Mouse (Mus musculus) adrenal gland, adult 8-10 months (tissue): ENCODE measurements around the gene Sec14l4. TPM values are rescaled to one million over a fixed set of nuclear protein-coding genes. Genes with fewer than 3 reads are reported as not detected.

Source experiments
- DNase-seq: peaks from one replicate; pipeline ENCODE4 v3.0.0; 2022
- total RNA-seq, 4 experiments: library from RNA; stranded (reverse); gene quantifications; 2 replicates each; pipeline ENCODE4 v1.2.4; 2022

Sec14l4 gene
- total RNA-seq, 4 experiments from 2014 or later, result 0.59 to 5.1 (median 3.8) TPM; not detected in 1

DNA sequence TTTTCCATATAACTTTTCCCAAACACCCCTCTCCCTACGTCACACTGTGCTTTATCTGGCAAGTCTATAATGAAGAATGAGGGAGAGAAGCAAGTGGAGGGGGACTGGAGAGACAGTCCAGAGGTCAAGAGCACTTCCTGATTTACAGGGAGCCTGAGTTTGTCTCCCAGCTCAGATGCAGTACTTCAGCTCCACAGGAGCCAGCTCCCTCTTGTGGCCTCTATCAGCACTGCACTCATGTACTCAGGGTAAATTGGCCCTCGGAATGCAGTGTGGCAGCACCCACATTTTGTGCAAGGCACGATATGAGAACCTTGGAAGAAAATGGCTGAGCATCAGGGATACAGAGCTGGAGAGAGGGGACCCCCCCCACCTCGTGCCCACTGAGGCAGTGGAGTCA is 49.0 kb downstream of the Sec14l4 start:
- no peak for DNase-seq

DNA sequence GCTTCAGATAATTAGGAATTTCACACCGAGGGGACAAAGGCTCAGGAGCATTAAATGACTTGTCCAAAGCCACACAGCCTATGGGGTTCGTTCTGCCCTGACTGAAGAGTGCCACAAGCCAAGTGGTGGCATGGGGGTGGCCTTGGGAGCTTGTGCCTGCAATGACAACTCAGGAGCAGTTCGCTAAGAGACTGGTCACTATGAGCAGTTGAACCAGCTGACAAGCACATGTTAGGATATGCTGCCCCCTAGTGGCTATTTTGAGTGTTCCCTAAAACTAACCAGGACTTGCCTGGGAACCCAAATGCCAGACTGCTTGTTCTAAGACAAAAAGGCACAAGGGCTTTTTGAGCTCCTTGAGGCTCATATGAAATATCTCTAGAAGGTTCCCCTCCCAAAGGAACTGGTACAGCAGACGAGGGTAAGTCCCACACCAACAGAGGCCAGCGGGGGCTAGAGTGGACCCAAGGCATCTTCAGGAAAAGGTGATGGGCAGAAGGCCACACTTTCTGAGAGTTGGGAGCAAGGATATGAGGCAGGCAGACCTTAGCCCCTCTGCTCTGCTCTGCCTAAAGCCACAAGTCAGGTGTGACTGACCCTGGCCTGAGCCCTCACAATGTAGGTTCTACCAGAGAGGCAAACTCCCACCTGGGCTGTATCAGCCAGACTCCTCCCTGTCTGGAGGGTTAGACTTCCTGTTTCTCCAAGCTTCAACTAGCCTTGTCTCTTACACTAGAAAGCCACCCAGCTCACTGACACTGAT is 52.2 kb downstream of the Sec14l4 start:
- DNase-seq, result peak; percentile 24

DNA sequence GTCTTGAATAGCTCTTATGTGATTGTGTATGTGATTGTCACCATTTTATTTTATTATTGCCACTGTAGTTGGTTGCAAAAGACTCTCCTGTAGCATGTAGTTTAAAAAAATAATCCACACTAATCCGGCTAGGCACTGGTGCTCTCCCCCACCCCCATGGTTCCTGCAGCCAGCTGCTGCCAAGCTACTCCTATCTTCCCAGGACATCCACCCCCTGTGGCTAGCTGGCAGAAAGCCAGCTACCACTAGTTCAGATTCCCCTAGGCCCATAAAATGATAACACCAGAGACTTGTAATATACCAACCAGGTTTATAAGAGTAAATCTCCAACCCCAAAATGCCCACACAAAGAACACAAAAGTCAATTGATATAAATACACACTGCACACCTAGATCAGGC is 55.0 kb downstream of the Sec14l4 start:
- DNase-seq, result no peak

DNA sequence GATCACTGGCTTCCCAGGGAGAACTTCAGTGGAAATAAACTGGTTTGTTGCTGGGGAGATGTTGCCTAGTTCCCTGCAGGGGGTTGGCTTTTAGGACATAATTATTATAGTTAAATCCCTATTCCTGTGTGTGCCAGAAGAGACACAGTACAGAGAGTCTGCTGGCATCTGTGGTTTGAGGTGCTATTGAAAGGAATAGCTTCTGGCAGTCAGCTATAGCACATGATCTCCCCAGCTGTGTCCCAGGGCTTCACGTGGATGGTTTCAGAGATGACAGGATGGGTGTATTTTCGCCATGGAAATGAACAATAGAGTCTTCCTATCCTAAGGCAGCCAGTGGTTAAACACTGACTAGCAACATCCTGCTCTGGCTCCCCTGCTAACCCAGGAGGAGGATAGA is 56.0 kb downstream of the Sec14l4 start:
- DNase-seq, result no peak

DNA sequence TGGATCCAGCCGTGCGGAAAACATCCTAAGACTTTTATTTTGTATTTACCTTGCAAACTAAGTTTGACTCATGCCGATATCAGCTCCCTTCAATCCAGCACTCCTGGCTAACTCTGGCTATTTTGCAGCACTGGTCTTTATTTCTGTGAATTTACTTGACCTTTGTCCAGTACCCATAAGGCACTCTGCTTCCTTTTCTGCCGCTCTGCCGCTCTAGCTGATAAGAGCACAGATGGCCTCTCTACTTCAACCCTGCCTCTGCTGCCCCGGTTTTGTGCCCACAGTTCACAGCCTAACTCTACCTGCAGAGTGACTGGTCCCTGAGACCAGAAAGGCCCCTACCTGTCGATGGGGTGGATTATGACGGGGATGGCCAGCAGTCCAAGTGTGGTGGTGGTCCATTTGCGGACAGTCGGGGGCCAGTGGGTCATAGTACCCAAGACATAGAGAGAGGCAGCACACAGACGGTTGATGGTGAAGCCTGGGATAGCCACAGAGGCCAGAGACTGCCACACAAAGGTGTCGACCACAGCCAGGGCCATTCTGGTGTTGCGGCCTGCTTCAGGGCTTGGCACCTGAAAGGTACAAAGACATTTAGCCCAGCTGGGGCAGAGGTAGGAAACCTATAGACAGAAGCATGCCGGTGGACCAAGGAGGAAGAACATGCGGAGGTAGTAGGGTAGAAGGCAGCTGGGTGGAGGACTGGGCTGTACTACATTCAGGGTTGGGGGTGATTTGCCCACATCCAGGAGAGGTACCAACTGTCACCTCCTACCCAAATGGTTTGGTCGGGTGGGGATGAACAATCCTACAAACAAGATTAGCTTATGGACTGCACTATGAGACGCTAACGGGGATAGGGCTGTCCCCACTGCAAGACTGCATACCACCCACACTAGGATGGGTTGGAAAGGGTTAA is 62.5 kb downstream of the Sec14l4 start:
- no peak for DNase-seq

DNA sequence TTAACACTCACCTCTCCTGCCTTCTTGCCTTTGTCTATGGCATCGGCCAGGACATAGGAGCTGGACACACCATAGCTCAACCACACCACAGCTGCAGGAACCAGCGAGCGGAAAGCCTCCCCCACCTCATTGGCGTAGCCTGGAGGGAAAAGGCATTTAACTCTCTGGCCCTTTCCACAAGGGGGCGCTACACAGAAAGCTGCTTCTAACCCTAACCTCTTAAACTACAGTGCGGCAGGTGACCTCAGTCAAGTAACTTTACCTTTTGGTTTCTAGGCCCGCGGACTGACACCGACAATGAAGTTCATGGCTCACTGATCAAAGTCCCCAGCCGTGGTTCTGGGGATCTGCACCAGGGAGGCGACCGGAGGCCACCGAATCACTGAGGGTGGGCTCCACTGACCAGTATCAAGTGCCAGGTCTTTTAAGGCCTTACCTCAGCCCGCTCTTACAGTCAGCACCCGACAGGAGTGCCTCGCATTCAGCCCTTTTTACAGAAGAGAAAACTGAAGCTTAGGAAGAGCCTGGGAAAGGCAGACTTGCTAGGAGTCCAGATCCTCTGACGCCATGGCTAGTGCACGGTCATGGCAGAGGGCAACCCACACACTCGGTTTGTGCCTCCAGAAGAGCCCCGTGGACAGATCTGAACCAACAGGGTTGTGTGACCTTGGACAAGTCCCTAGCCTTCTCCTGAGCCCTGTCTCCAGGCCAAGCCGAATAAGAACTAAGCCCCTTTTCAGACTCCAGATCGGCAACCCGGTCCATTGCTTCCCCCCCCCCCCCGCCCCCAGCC is 63.3 kb downstream of the Sec14l4 start:
- DNase-seq, result peak; percentile 50

DNA sequence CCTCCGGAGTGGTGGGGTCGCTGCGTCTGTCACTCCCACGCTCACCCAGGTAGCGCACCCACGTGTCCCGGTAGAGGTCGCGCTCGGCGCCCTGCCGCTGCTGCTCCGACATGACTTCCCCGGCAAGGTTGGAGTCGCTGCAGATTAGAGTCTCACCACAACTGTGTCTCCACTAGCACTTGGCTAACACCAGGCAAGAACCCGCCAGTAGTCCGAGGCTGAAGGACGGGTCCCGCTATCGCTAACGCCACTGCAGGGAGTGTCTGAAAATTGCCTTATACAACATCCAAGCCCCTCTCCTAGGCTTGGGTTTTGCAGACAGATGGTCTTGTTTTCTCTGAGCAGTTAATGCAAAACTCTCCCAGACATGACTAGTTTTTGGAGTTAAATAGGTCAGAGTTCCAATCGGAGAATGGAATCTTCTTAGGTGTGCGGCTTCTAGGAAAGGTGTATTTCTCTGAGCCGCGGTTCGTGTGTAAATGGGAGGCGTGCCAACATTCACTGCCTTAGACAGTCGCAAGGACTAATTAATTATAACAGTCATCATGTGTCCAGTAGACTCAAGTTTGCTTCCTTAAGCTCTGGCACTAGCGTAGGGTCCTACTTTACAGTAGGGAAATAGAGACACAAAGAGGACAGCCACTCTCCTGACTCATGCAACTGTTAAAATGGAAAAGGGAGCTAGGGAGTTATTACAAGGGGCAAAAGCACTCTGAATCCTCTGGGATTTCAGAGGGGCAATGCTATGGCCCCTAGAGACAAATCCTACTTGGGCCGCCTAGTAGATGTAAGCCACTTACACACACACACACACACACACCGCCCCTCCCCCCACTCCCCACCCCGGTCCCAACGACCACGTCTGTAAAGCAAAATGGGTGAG is 64.2 kb downstream of the Sec14l4 start, which contains the start of gene Mtfp1:
Gene Mtfp1 (minus strand): TSS at position 275 of the 883 bp plus-strand sequence.
- DNase-seq, result peak; percentile 50

DNA sequence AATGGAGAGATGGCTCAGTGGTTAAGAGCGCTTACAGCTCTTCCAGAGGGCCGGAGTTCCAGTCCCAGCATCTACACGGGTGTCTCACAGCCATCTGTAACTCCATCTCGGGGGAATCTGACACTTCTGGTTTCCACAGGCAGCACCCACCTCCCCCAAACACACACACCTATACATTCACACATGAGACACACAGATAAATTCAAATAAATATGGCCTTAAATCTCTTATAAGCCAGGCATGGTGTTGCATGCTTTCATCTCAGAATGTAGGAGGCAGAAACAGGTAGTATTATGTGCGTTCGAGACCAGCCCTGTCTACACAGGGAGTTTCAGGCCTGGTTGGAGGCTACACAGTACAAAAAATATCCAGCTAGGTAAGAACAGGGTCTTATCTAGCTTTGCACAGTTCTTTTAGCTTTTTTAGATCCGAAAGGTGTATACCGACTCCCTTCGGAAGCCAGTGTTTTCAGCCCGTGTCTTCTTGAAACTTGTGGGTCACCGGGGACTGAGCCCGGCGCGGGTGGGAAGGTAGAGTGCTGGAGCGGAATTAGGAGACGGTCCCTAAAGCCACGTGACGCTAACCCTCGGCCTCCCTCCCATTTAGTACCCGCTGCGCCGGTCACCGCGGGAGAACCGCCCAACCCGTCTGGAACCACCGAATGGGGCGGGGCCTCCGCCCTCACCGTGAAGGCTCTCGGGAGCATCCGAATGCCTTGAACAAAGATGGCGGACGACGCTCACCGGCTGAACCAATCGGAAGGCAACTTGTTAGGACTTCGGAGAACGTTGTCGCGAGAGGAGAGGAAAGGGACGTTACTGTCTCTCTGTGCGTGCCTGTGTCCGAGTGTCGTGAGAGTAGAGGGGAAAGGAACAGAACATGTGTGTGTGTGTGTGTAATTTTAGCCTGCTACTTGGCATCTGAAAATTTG is 65.1 kb downstream of the Sec14l4 start:
- DNase-seq, result peak; percentile 99

DNA sequence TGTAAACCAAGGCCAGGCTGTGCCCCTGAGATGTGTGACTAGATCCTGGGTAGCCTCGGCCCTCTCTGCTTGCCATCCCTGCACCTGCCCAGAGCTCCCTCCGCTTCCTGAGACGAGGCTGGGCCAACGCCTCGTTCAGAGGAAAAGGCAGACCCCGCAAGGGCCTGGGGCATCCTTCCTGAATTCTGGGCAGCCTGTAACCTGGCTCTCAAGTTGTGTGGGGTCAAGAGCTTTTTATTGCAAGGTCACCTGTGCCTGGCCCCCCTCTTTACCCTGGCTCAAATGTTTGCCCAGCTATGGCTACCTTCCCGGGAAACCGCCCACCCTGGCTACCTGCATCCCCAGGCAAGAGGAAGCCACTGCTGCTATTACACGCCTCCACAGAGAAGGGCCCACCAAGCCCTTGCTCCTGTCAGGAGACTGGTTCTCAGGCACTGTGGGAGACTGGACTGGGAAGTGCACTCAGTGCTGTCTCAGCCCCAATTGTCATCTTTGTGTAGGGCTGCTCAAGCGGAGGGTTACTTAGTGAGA is 65.9 kb downstream of the Sec14l4 start:
- DNase-seq, result no peak

Other genes starting within 250 kb of the Sec14l4 start
- 1 to 10 TPM; 2.1 to 7.4 (median 3.7) TPM for gene Osbp2, start 167.6 kb upstream of the Sec14l4 start, total RNA-seq
- gene 4921536K21Rik, start 136.4 kb upstream of the Sec14l4 start, total RNA-seq, result under 1 TPM; 0.56 to 0.81 (median 0.70) TPM
- 1 to 10 TPM; 4.7 to 9.3 (median 6.6) TPM for gene Dusp18, start 136.2 kb upstream of the Sec14l4 start, total RNA-seq
- gene Slc35e4, start 116.8 kb upstream of the Sec14l4 start, total RNA-seq, result 10 to 100 TPM in 2 of 4 experiments, 1 to 10 TPM in 2; 5.9 to 15.5 (median 10.2) TPM
- gene Tcn2, start 99.3 kb upstream of the Sec14l4 start, total RNA-seq, result 100 to 1,000 TPM; 129 to 145 (median 137) TPM
- 10 to 100 TPM; 53.4 to 60.5 (median 55.8) TPM for gene Pes1, start 67.5 kb upstream of the Sec14l4 start, total RNA-seq
- gene 4930556J24Rik, start 54.7 kb upstream of the Sec14l4 start, total RNA-seq, result not detected
- gene Gal3st1, start 47.8 kb upstream of the Sec14l4 start, total RNA-seq, result under 1 TPM in 3 of 4 experiments, not detected in 1; 0.15 to 0.19 (median 0.18) TPM
- gene Sec14l3, start 33.4 kb downstream of the Sec14l4 start, total RNA-seq, result under 1 TPM in 1 of 4 experiments, not detected in 3; 0.34 TPM
- gene Mtfp1, start 64.0 kb downstream of the Sec14l4 start, total RNA-seq, result 10 to 100 TPM; 17.5 to 21.4 (median 18.9) TPM
- gene Sec14l2, start 92.0 kb downstream of the Sec14l4 start, total RNA-seq, result 1 to 10 TPM; 2.0 to 3.3 (median 2.4) TPM
- 10 to 100 TPM; 28.2 to 38.2 (median 33.1) TPM for gene Rnf215, start 103.7 kb downstream of the Sec14l4 start, total RNA-seq
- gene Ccdc157, start 128.8 kb downstream of the Sec14l4 start, total RNA-seq, result 10 to 100 TPM; 11.8 to 22.5 (median 15.3) TPM
- gene Sf3a1, start 128.9 kb downstream of the Sec14l4 start, total RNA-seq, result 10 to 100 TPM; 40.4 to 61.5 (median 48.4) TPM
- 10 to 100 TPM; 18.6 to 24.7 (median 21.9) TPM for gene Tbc1d10a, start 155.3 kb downstream of the Sec14l4 start, total RNA-seq
- 1 to 10 TPM; 3.1 to 6.1 (median 4.2) TPM for gene Castor1, start 186.8 kb downstream of the Sec14l4 start, total RNA-seq
- gene Osm, start 205.0 kb downstream of the Sec14l4 start, total RNA-seq, result under 1 TPM in 2 of 4 experiments, not detected in 2; 0.24 to 0.25 TPM
- gene Lif, start 226.1 kb downstream of the Sec14l4 start, total RNA-seq, result 1 to 10 TPM in 1 of 4 experiments, under 1 TPM in 2, not detected in 1; 0.15 to 1.0 (median 0.34) TPM